Mouse (Mus musculus) stomach, postnatal 0 days (tissue): ENCODE results near the gene Gm14569. TPM values are rescaled to one million over a fixed set of nuclear protein-coding genes. Genes with fewer than 3 reads are reported as not detected.

ENCODE experiments used
- ATAC-seq: fragments of 200-750 bp; cut with Nextera tagmentation; 2 replicates; pipeline ENCODE4 v1.8.0; 2017; ENCODE audit not compliant: low FRiP score, low TSS enrichment
- DNase-seq: peaks from one replicate; pipeline ENCODE4 v3.0.0-alpha.2; 2016; ENCODE audit warnings: low spot score
- H3K27ac ChIP-seq: fragments of 300-500 bp; sonication (generic); replicated peaks from 2 replicates; pipeline ENCODE4 v1.5.1; 2014; ENCODE audit warnings: mild to moderate bottlenecking, control low read depth
- H3K27me3 ChIP-seq: fragments of 300-500 bp; sonication (generic); 2 replicates; pipeline ENCODE4 v1.6.1; 2014; ENCODE audit warnings: low read length; ENCODE audit not compliant: control insufficient read depth, insufficient read depth
- H3K36me3 ChIP-seq: fragments of 300-500 bp; sonication (generic); 2 replicates; pipeline ENCODE4 v1.6.1; 2014; ENCODE audit warnings: low read length, mixed read lengths; ENCODE audit not compliant: control insufficient read depth, insufficient read depth
- H3K4me1 ChIP-seq: fragments of 300-500 bp; sonication (generic); replicated peaks from 2 replicates; pipeline ENCODE4 v1.6.1; 2014; ENCODE audit warnings: antibody characterized with exemption; ENCODE audit not compliant: control insufficient read depth, insufficient read depth
- H3K4me2 ChIP-seq: fragments of 300-500 bp; sonication (generic); replicated peaks from 2 replicates; pipeline ENCODE4 v1.6.1; 2014; ENCODE audit warnings: low read depth, mild to moderate bottlenecking, control low read depth, moderate library complexity
- H3K4me3 ChIP-seq: fragments of 300-500 bp; sonication (generic); 2 replicates; pipeline ENCODE4 v1.5.1; 2014; ENCODE audit warnings: low read depth, low read length, control low read depth
- H3K9ac ChIP-seq: fragments of 300-500 bp; sonication (generic); 2 replicates; pipeline ENCODE4 v1.6.1; 2014; ENCODE audit warnings: mild to moderate bottlenecking, low read length, control low read depth, mixed read lengths
- H3K9me3 ChIP-seq: fragments of 300-500 bp; sonication (generic); 2 replicates; pipeline ENCODE4 v1.6.1; 2016; ENCODE audit warnings: low read length; ENCODE audit not compliant: control insufficient read depth
- CTCF ChIP-seq: IDR thresholded peaks from 2 replicates; pipeline ENCODE4 v1.5.1; 2016; ENCODE audit warnings: antibody characterized with exemption, low read depth, mild to moderate bottlenecking, moderate library complexity
- EP300 ChIP-seq: optimal IDR thresholded peaks from 2 replicates; pipeline ENCODE3; 2016; ENCODE audit warnings: antibody characterized with exemption
- WGBS: fragments of 180-500 bp; shearing (Covaris S2); extraction: QIAGEN DNeasy Blood & Tissue Kit; methylation state at CpG from one replicate; pipeline ENCODE4 v1.1.7; 2014; 5-methylcytosine and 5-hydroxymethylcytosine counted together
- polyA plus RNA-seq: library from polyadenylated mRNA; unstranded; fragments of >200 nt; fragmentation: Nextera tagmentation; extraction: Ambion mirVana; gene quantifications from 2 replicates; pipeline ENCODE4 v1.2.1, GENCODE M21; 2015

Gm14569 gene
- polyA plus RNA-seq, 1 experiment from 2014 or later, result not detected

GRCm38 (mm10) chrX:36513231-36513630 lies 21.6 kb upstream of the Gm14569 start:
- Histone ChIP-seq H3K4me1 (no peaks in the 10 kb centered on the region), H3K9me3 (no peaks in the 10 kb centered on the region), H3K27me3 (no peaks in the 10 kb centered on the region), H3K27ac (no peak overlapping the region), H3K4me2 (no peak overlapping the region), H3K36me3 (no peaks in the 10 kb centered on the region), H3K9ac (no peak overlapping the region), H3K4me3 (no peak overlapping the region)
- DNase-seq (no peak), ATAC-seq (no peak)
- no peak for TF ChIP-seq EP300
- no peak for TF ChIP-seq CTCF
- WGBS, result 53% methylated on average over 9 of the region's 9 CpGs

DNA sequence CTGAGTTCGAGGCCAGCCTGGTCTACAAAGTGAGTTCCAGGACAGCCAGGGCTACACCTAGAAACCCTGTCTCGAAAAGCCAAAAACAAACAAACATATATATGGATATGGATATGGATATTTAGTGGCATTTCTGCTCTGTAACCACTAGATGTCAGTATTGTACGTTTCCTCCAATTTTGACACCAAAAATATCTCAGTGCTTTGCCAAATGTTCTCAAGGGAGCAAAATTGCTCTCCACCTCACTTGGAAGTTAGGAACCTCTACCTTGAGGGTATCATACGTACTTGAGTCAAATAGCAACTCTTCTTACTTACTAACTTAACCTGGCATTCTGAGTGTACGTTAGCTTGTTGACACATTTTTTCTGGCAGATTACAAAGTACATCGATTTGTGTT lies 15.2 kb upstream of the Gm14569 start:
- no peaks in the 10 kb centered on the region for H3K4me1 ChIP-seq
- 50% methylated on average over 6 of the region's 6 CpGs for WGBS
- H3K36me3 ChIP-seq, result no peaks in the 10 kb centered on the region

DNA sequence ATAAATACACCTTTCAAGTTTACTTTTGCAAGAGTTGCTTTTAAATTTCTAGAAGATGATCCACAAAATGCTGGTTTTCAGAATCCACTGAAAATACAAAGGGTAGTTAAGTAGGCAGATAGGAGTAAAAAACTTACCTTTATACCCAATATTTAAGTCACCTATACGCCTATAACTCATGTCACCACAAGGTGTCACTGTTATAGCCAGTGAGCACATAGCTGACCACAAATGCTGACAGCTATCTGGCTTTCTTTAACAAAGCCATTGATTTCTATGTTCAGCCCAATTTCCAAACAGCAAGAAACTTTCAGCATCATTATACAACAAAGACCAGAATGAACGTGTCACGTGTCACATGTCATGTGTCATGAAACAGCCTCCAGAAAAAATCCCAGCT lies 2.1 kb downstream of the Gm14569 start:
- H3K9me3 ChIP-seq, result no peaks in the 10 kb centered on the region
- DNase-seq (no peak), ATAC-seq (no peak)
- H3K36me3 ChIP-seq, result no peaks in the 10 kb centered on the region
- no peak overlapping the region for H3K27ac ChIP-seq
- no peak overlapping the region for H3K4me2 ChIP-seq
- TF ChIP-seq CTCF (peak; percentile 67), EP300 (no peak)
- no peaks in the 10 kb centered on the region for H3K27me3 ChIP-seq
- 17% methylated on average over 3 of the region's 3 CpGs for WGBS
- H3K4me3 ChIP-seq, result no peak overlapping the region
- H3K9ac ChIP-seq, result no peak overlapping the region
- H3K4me1 ChIP-seq, result no peaks in the 10 kb centered on the region

More for the DNA sequence above, 15.2 kb upstream of the Gm14569 start:
- H3K9me3 ChIP-seq, result no peaks in the 10 kb centered on the region
- H3K4me2 ChIP-seq, result no peak overlapping the region
- TF ChIP-seq CTCF (peak; percentile 73), EP300 (no peak)
- H3K27ac ChIP-seq, result no peak overlapping the region
- H3K4me3 ChIP-seq, result no peak overlapping the region
- no peaks in the 10 kb centered on the region for H3K27me3 ChIP-seq
- ATAC-seq, result no peak
- DNase-seq, result no peak
- H3K9ac ChIP-seq, result no peak overlapping the region

- Histone ChIP-seq H3K27ac (no peak overlapping the region), H3K27me3 (no peaks in the 10 kb centered on the region), H3K4me3 (no peak overlapping the region), H3K36me3 (no peaks in the 10 kb centered on the region), H3K4me2 (no peak overlapping the region), H3K9ac (no peak overlapping the region), H3K9me3 (no peaks in the 10 kb centered on the region), H3K4me1 (no peaks in the 10 kb centered on the region)
- TF ChIP-seq CTCF (peak; percentile 70), EP300 (no peak)
- 42% methylated on average over 7 of the region's 7 CpGs for WGBS
- no peak for ATAC-seq
- no peak for DNase-seq
Measured at GRCm38 (mm10) chrX:36487996-36488395, 3.6 kb downstream of the Gm14569 start.

DNA sequence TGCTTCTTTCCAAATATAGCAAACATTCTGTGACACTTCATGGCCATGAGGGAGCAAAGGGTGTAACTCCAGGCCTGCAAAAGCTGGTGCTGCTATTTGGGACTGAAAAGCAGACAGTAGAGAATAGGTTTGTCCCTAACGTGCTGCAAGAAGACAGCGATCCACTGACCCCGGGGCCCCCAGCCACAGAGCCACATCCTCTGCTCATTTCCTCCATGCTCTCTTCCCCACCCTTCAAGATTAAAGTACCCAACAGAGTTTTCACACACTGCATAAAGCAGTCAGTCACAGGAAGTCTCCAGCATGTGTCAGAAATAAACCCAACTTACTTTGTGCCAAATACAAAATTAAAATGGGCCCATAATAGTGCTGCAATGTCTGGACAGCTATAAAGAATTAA lies 16.8 kb downstream of the Gm14569 start:
- Histone ChIP-seq H3K4me1 (no peaks in the 10 kb centered on the region), H3K27me3 (no peaks in the 10 kb centered on the region), H3K4me3 (no peak overlapping the region), H3K36me3 (no peaks in the 10 kb centered on the region), H3K4me2 (no peak overlapping the region), H3K9me3 (no peaks in the 10 kb centered on the region), H3K9ac (no peak overlapping the region), H3K27ac (no peak overlapping the region)
- no peak for DNase-seq
- ATAC-seq, result no peak
- TF ChIP-seq CTCF, result no peak
- TF ChIP-seq EP300, result no peak
- 82% methylated on average over 3 of the region's 3 CpGs for WGBS

DNA sequence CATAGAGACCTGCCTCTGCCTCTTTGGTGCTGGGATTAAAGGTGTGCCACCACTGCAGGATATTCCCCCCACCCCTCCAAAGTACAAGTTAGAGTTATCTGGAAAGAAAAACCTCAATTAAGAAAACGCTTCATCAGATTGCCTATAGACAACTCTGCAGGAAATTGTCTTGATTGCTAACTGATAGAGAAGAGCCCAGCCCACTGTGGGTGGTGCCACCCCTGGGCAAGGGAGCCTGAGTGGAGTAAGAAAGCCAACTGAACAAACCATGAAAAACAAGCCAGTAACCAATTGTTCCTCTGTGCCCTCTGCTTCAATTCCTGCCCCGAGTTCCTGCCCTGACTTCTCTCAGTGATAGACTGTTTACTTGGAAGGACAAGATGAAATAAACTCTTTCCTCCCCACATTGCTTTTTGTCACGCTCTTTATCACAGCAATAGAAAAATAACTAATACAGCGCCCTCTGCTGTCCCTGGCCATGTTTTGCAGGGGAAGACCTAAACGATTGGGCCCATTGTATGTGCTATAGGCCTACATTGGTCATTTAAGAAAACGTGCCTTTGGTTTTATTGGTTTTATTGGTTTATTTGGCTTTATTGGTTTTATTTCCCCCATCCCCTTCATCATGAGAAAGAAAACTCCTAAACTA lies 17.4 kb downstream of the Gm14569 start:
- 49% methylated on average over 6 of the region's 6 CpGs for WGBS

More for the DNA sequence above, 17.4 kb downstream of the Gm14569 start:
- Histone ChIP-seq H3K36me3 (no peaks in the 10 kb centered on the region), H3K27ac (no peak overlapping the region), H3K4me1 (no peaks in the 10 kb centered on the region), H3K4me3 (no peak overlapping the region), H3K4me2 (no peak overlapping the region), H3K9me3 (no peaks in the 10 kb centered on the region), H3K27me3 (no peaks in the 10 kb centered on the region), H3K9ac (no peak overlapping the region)
- DNase-seq, result no peak
- peak; percentile 29 for TF ChIP-seq CTCF
- no peak for TF ChIP-seq EP300
- no peak for ATAC-seq
